Mouse (Mus musculus): ENCODE results near the gene Fam160a1. TPM values are rescaled to one million over a fixed set of nuclear protein-coding genes. Genes with fewer than 3 reads are reported as not detected.

Gene Fam160a1
- polyA plus RNA-seq, 1 experiment, result 8.9 TPM

GRCm38 (mm10) chr3:85691134-85691533, 126.0 kb downstream of the Fam160a1 start:
- H3K27me3 ChIP-seq (ENCODE audit: control insufficient read depth, insufficient read depth, insufficient read length), result no peaks in the 10 kb centered on the region
- no peak overlapping the region for H3K4me3 ChIP-seq (ENCODE audit: insufficient read depth, poor library complexity, severe bottlenecking)
- TF ChIP-seq MYOD1 (IDR thresholded peaks at IDR 0.05; ENCODE audit: control insufficient read depth, insufficient read length, low read depth), result no peak
- no peak for TF ChIP-seq CEBPB (IDR thresholded peaks at IDR 0.05; ENCODE audit: low read depth)
- TF ChIP-seq MAX (IDR thresholded peaks at IDR 0.05), result no peak
- TF ChIP-seq USF1 (IDR thresholded peaks at IDR 0.05; ENCODE audit: low read depth), result no peak
- no peak for TF ChIP-seq CTCF (IDR thresholded peaks at IDR 0.05; ENCODE audit: control insufficient read depth, insufficient read depth, insufficient read length)
- TF ChIP-seq FOSL1 (IDR thresholded peaks at IDR 0.05; ENCODE audit: insufficient read depth, low read length, poor library complexity, severe bottlenecking), result no peak
- TF ChIP-seq MYOG (IDR thresholded peaks at IDR 0.05; ENCODE audit: control insufficient read depth, extremely low read depth, insufficient read length), result no peak
- H3K79me2 ChIP-seq (ENCODE audit: control insufficient read depth, insufficient read depth), result no peaks in the 10 kb centered on the region
- H3ac ChIP-seq (ENCODE audit: control insufficient read depth, insufficient read length, low read depth), result no peak overlapping the region
- H3K36me3 ChIP-seq (ENCODE audit: control insufficient read depth, insufficient read depth), result peaks cover 5% of the 10 kb centered on the region
- no peaks in the 10 kb centered on the region for H3K79me3 ChIP-seq (ENCODE audit: low read depth)

GRCm38 (mm10) chr3:85688341-85688740, 128.8 kb downstream of the Fam160a1 start:
- Histone ChIP-seq H3K79me2 (ENCODE audit: control insufficient read depth, insufficient read depth) (no peaks in the 10 kb centered on the region), H3K36me3 (ENCODE audit: control insufficient read depth, insufficient read depth) (peaks cover 5% of the 10 kb centered on the region), H3K27me3 (ENCODE audit: control insufficient read depth, insufficient read depth, insufficient read length) (no peaks in the 10 kb centered on the region), H3K4me3 (ENCODE audit: insufficient read depth, poor library complexity, severe bottlenecking) (no peak overlapping the region), H3K79me3 (ENCODE audit: low read depth) (no peaks in the 10 kb centered on the region), H3ac (ENCODE audit: control insufficient read depth, insufficient read length, low read depth) (no peak overlapping the region)
- TF ChIP-seq FOSL1 (IDR thresholded peaks at IDR 0.05; ENCODE audit: insufficient read depth, low read length, poor library complexity, severe bottlenecking) (no peak), MAX (IDR thresholded peaks at IDR 0.05) (no peak), USF1 (IDR thresholded peaks at IDR 0.05; ENCODE audit: low read depth) (no peak), MYOG (IDR thresholded peaks at IDR 0.05; ENCODE audit: control insufficient read depth, extremely low read depth, insufficient read length) (no peak), CEBPB (IDR thresholded peaks at IDR 0.05; ENCODE audit: low read depth) (no peak), MYOD1 (IDR thresholded peaks at IDR 0.05; ENCODE audit: control insufficient read depth, insufficient read length, low read depth) (no peak), CTCF (IDR thresholded peaks at IDR 0.05; ENCODE audit: control insufficient read depth, insufficient read depth, insufficient read length) (no peak)

- no peaks in the 10 kb centered on the region for H3K79me2 ChIP-seq (ENCODE audit: control insufficient read depth, insufficient read depth)
- H3K79me3 ChIP-seq (ENCODE audit: low read depth), result no peaks in the 10 kb centered on the region
- H3K27me3 ChIP-seq (ENCODE audit: control insufficient read depth, insufficient read depth, insufficient read length), result no peaks in the 10 kb centered on the region
- H3K4me3 ChIP-seq (ENCODE audit: insufficient read depth, poor library complexity, severe bottlenecking), result no peak overlapping the region
- TF ChIP-seq MAX (IDR thresholded peaks at IDR 0.05) (no peak), USF1 (IDR thresholded peaks at IDR 0.05; ENCODE audit: low read depth) (no peak), MYOG (IDR thresholded peaks at IDR 0.05; ENCODE audit: control insufficient read depth, extremely low read depth, insufficient read length) (no peak), CEBPB (IDR thresholded peaks at IDR 0.05; ENCODE audit: low read depth) (no peak), CTCF (IDR thresholded peaks at IDR 0.05; ENCODE audit: control insufficient read depth, insufficient read depth, insufficient read length) (no peak), FOSL1 (IDR thresholded peaks at IDR 0.05; ENCODE audit: insufficient read depth, low read length, poor library complexity, severe bottlenecking) (no peak), MYOD1 (IDR thresholded peaks at IDR 0.05; ENCODE audit: control insufficient read depth, insufficient read length, low read depth) (no peak)
- peaks cover 5% of the 10 kb centered on the region for H3K36me3 ChIP-seq (ENCODE audit: control insufficient read depth, insufficient read depth)
- no peak overlapping the region for H3ac ChIP-seq (ENCODE audit: control insufficient read depth, insufficient read length, low read depth)
Observed at GRCm38 (mm10) chr3:85685271-85685670, 131.8 kb downstream of the Fam160a1 start.

- Histone ChIP-seq H3K4me3 (ENCODE audit: insufficient read depth, poor library complexity, severe bottlenecking) (no peak overlapping the region), H3K36me3 (ENCODE audit: control insufficient read depth, insufficient read depth) (peaks cover 5% of the 10 kb centered on the region), H3K27me3 (ENCODE audit: control insufficient read depth, insufficient read depth, insufficient read length) (no peaks in the 10 kb centered on the region), H3K79me2 (ENCODE audit: control insufficient read depth, insufficient read depth) (no peaks in the 10 kb centered on the region), H3K79me3 (ENCODE audit: low read depth) (no peaks in the 10 kb centered on the region), H3ac (ENCODE audit: control insufficient read depth, insufficient read length, low read depth) (no peak overlapping the region)
- TF ChIP-seq FOSL1 (IDR thresholded peaks at IDR 0.05; ENCODE audit: insufficient read depth, low read length, poor library complexity, severe bottlenecking) (no peak), MYOD1 (IDR thresholded peaks at IDR 0.05; ENCODE audit: control insufficient read depth, insufficient read length, low read depth) (no peak), USF1 (IDR thresholded peaks at IDR 0.05; ENCODE audit: low read depth) (no peak)
Observed at GRCm38 (mm10) chr3:85683618-85684017, 133.5 kb downstream of the Fam160a1 start.

- no peaks in the 10 kb centered on the region for H3K27me3 ChIP-seq (ENCODE audit: control insufficient read depth, insufficient read depth, insufficient read length)
- no peak for TF ChIP-seq MYOG (IDR thresholded peaks at IDR 0.05; ENCODE audit: control insufficient read depth, extremely low read depth, insufficient read length)
- TF ChIP-seq CTCF (IDR thresholded peaks at IDR 0.05; ENCODE audit: control insufficient read depth, insufficient read depth, insufficient read length), result no peak
- no peak for TF ChIP-seq FOSL1 (IDR thresholded peaks at IDR 0.05; ENCODE audit: insufficient read depth, low read length, poor library complexity, severe bottlenecking)
- no peak for TF ChIP-seq USF1 (IDR thresholded peaks at IDR 0.05; ENCODE audit: low read depth)
- no peak for TF ChIP-seq MYOD1 (IDR thresholded peaks at IDR 0.05; ENCODE audit: control insufficient read depth, insufficient read length, low read depth)
- TF ChIP-seq MAX (IDR thresholded peaks at IDR 0.05), result no peak
- TF ChIP-seq CEBPB (IDR thresholded peaks at IDR 0.05; ENCODE audit: low read depth), result no peak
- H3K4me3 ChIP-seq (ENCODE audit: insufficient read depth, poor library complexity, severe bottlenecking), result no peak overlapping the region
- H3K79me3 ChIP-seq (ENCODE audit: low read depth), result no peaks in the 10 kb centered on the region
- no peaks in the 10 kb centered on the region for H3K79me2 ChIP-seq (ENCODE audit: control insufficient read depth, insufficient read depth)
- no peaks in the 10 kb centered on the region for H3K36me3 ChIP-seq (ENCODE audit: control insufficient read depth, insufficient read depth)
- H3ac ChIP-seq (ENCODE audit: control insufficient read depth, insufficient read length, low read depth), result no peak overlapping the region
Observed at GRCm38 (mm10) chr3:85681136-85681535, 136.0 kb downstream of the Fam160a1 start.

- no peaks in the 10 kb centered on the region for H3K36me3 ChIP-seq (ENCODE audit: control insufficient read depth, insufficient read depth)
- no peaks in the 10 kb centered on the region for H3K79me3 ChIP-seq (ENCODE audit: low read depth)
- no peak overlapping the region for H3K4me3 ChIP-seq (ENCODE audit: insufficient read depth, poor library complexity, severe bottlenecking)
- TF ChIP-seq CEBPB (IDR thresholded peaks at IDR 0.05; ENCODE audit: low read depth) (no peak), MYOD1 (IDR thresholded peaks at IDR 0.05; ENCODE audit: control insufficient read depth, insufficient read length, low read depth) (no peak), USF1 (IDR thresholded peaks at IDR 0.05; ENCODE audit: low read depth) (no peak), CTCF (IDR thresholded peaks at IDR 0.05; ENCODE audit: control insufficient read depth, insufficient read depth, insufficient read length) (no peak), FOSL1 (IDR thresholded peaks at IDR 0.05; ENCODE audit: insufficient read depth, low read length, poor library complexity, severe bottlenecking) (no peak), MYOG (IDR thresholded peaks at IDR 0.05; ENCODE audit: control insufficient read depth, extremely low read depth, insufficient read length) (no peak), MAX (IDR thresholded peaks at IDR 0.05) (no peak)
- H3ac ChIP-seq (ENCODE audit: control insufficient read depth, insufficient read length, low read depth), result no peak overlapping the region
- no peaks in the 10 kb centered on the region for H3K79me2 ChIP-seq (ENCODE audit: control insufficient read depth, insufficient read depth)
- H3K27me3 ChIP-seq (ENCODE audit: control insufficient read depth, insufficient read depth, insufficient read length), result no peaks in the 10 kb centered on the region
Observed at GRCm38 (mm10) chr3:85679960-85680359, 137.1 kb downstream of the Fam160a1 start.

Measured in C2C12 (cell line).